Mouse (Mus musculus): Measurements from ENCODE around the gene Pld5.

Pld5 gene

DNA sequence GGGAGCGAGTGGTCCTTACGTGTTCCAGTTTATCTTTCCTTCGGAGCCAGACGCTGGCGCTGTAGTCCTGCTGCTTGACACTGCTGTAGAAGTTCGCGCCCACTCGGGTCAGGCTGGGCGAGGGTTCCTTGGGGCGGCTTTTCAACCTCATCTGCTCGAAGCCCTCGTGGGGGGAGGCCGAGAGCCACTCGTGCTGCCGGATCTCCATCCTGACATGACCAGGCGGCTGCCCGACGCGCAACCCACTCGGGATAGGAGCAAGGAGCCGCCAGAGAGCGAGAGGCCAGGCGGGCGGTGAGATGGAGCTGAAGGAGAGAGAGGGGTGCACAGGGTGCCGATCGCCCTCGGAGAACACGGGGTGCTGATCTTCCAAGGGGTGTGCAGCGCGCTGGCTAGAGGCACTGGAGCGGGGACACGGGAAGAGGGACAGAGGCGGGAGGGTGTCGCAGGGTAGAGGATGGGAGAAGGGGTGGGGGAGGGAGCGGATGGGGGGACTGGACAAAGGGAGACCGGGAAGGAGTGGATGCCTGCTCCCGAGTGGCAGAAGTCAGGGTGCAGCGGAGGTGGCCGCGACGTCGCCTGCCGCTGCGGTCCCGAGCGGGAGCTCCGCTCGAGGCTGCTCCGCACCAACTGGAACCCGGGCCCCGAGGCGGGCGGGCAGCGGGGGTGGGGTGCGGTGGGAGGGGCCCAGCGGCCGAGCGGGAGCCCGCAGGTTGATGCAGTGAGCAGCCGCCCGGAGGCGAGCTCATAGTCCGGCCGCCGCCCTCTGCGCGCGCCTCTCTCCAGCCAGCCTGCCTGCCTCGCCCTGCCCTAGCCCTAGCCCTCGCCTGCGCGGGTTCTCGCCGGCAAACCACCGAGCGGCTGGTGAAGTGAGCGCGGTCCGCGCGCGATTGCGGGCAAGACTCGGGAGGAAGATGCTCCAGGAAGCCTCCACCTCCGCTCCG lies at the start of gene Pld5:
Gene Pld5 (minus strand): TSS at position 646 of the 944 bp plus-strand sequence.
- DNase-seq (ENCODE audit: low spot score in 2 of 2) = peak in 1 of 2 experiments; percentile 59

DNA sequence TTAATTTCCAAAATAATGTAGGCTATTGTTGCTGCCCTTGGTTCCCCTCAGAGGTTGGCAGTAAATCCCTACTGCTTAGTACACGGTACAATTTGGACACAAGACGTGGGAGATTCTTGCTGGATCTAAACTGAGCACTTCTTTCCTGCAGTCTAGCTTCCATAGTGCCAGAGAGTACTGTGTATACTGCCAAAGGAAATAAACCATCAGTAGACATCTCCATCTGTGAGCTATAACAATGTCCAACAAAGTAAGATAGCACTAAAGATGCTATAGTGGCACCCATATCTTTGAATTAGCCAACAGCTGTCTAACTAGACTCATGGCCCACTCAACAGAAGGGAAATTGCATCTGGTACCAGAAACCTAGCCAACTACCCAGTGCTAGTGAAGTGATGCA lies 40.0 kb upstream of the Pld5 start:
- no peak for DNase-seq (ENCODE audit: low spot score in 2 of 2)

DNA sequence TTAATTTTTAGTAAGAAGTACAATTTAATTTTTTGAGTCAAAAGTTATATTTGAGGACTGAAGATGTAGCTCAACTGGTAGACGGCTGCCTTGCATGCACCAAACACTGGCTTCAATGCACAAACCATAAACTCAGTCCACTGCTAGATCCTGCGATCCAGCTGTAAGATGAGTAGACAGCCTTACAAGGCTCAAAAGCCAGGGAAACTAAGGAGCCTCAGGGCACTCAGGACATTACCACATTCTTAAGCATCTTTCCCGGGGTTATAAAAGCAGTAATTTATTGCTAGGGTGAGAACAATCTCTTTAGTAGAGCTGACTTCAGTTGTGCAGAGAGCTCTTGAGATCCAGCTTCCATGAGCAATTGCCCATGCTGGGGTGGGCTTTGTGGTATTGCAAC lies 35.1 kb upstream of the Pld5 start:
- DNase-seq (ENCODE audit: low spot score in 2 of 2) = no peak

DNA sequence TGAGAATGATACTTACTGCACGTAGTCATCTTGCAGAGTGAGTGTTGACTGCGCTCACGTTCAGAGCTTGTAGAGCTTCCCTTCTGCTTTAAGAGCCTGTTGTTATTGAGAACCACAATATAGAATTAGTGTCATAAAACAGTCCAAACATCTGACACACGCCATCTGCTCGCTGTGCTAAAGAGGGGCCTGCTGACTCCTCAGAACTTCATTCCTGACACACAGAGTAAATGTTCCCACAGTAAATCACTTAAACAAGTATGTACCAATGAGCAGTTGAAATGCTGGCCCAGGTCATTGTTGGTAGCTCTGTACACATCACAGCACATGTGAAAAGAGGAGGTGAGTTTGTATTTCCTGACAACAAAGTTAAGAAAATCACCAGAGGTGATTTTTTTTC lies 14.3 kb upstream of the Pld5 start:
- DNase-seq (ENCODE audit: low spot score in 2 of 2) = no peak

DNA sequence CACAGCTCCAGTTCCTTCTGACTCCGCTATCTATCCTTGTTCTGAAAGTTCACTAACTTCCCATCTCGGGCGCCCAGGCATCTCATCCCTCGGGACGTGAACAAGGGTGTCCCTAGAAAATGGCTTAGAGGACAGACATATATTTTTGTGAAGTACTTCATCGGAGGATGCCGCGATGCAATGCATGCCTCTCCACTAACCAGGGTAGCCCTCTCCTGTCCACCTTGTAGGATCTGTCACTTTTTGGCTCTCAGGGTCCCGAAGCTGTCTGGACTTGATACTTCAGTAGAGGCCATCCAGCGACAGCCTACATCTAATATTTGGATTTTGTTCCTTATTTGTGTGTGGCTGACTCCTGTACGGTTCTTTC lies 484 bp upstream of the Pld5 start:
- no peak for DNase-seq (ENCODE audit: low spot score in 2 of 2)

DNA sequence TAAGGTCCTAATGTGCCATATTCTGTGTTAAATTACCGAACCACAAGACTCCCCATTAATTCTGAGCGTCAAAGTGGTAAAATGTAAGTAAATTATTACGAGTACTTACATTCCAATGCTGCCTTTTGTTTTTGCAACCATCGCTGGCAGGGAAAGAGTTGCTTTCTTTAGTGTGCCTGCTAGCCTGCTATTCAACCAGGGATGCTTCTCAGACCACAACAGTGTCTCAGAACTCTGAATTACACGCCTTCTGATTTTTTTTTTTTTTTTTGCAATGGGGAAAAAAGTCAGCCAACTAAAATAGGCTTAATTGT lies 26.4 kb downstream of the Pld5 start:
- DNase-seq (ENCODE audit: low spot score in 2 of 2) = no peak

DNA sequence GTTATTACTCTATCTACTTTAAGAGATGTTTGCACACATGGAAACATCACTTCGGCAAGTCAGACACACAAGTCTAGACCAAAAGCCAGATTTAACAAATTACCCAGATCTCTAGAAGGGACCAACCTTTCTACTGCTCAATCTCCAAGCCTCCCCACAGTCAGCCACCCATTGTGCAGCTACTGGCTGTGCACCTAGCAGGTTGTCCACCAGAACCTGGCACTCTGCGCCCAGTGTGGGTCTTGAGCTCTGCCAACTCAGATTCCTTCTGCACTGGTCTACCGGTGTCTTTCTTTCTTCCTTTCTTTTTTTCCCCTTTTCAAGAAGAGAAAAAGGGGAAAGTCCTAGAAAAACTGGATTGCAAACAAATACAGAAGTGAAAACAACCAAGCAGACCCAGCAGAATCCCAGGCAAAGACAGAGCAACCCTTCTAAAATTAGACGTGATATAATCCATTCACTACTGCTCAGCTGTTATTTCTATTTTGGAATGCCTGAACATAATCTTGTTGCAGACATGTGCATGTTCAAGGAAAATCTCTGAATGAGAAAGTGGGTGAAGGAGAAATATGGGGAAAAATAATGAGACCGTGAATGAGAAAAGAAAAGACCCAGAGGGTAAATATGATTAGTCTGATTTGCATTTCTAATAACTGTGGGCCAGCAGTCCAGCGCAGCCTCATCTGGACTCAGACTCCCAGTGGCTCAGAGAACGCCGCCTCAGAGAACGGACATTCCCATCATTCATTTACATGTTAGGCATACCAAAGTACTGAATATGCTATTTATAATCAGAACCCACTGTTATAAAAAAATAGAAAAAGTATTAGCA lies 27.0 kb downstream of the Pld5 start:
- no peak for DNase-seq (ENCODE audit: low spot score in 2 of 2)

DNA sequence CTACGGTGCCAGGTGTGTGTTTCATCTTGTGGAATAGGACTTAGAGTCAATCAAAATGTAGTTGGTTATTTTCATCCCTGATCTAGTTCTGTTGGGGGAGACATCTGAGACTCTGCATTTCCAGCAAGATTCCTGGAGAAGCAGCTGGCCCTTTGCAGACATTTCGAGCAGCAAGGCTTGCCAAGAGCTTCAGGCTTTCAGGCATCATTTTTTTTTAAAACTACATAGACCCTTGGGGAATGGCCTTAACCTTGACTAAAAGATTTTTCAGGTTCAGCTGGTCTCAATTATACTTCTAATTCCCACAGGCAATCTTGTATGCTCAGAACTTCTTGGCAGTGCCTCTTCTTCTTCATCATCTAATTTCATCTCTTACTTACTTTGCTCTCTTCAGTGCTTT lies 35.9 kb downstream of the Pld5 start:
- no peak for DNase-seq (ENCODE audit: low spot score in 2 of 2)

DNA sequence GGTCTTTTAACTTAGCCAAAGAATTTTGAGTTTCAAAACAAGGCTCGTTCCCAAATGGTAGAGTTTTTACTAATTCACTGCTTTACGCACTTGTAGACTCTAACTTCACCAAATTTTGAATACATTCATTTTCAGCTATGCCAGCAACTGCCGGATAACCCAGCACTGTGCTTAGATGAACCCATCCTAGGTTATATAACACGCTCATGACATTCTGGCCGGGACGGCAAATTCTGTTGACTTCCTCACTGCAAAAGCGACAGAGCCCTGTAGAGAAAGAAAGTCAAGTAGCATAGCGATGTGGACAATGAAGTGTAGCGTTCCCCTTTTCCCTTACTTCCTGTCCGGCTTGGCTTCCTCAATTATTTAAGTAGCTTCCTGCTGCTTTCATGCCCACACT lies 51.3 kb downstream of the Pld5 start:
- no peak for DNase-seq (ENCODE audit: low spot score in 2 of 2)

DNA sequence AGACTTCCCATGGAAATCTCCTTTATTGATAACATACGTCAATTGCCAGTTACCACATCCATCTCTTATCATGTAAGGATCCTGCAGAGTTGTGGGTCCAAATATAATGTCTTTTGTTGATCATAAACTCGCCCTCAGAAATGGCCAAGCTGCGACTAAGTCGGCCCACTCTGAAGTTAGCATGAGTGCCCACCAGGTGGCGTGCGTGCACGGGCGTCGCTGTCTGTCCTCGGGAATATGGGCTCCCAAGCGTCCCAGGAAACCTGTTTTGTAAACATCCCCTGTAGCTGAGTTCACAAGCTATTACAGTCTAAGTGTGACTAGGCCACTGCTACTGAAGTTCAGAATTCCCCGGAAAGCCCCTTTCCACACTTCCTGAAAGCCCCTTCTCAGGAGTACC lies 51.9 kb downstream of the Pld5 start:
- DNase-seq (ENCODE audit: low spot score in 2 of 2) = peak; percentile 20 to 61

DNA sequence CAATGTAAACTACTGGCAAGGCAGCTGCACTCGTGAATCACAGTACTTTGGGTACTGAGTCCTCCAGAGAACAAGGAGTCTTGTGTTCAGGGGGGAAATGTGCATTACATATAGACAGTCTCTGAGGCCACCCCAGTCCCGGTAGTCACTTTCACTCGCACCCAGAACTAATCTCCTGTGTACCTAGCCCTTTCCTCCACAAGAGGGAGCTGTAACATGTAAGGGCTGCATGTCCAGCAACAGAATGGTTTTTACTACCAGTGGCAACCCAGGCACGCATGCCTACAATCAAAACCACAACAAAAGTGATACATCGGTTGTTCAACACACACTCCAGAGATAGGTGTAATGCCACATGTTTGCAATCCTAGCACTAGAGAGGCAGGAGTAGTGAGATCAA lies 56.9 kb downstream of the Pld5 start:
- no peak for DNase-seq (ENCODE audit: low spot score in 2 of 2)

DNA sequence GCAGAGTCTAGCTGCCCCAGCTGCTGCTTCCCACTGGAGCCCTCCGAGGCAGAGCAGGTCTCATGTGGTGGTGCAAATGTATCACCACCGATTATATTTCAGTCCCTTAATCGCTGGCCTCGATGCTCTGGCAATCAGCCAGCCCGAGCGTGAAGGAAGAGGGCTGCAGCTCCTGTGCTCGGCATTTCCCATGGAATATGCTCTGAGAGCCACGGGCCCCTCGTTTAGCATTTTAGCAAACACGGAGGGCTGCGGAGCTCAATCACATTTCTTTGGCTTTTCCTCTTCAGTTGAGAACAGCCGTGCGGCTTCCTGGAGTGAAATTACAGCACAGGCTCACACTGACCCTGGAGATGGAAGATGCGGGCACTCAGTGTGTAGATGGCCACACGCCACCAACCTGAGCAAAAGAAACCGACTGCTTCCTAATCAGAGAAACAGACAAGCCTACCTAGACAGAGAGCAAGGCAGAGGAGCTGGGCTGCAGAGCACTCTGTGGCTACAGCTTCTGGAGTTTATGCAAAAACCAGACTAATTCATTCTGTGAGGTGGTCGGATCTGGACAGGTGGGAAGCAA lies 61.4 kb downstream of the Pld5 start:
- no peak for DNase-seq (ENCODE audit: low spot score in 2 of 2)

DNA sequence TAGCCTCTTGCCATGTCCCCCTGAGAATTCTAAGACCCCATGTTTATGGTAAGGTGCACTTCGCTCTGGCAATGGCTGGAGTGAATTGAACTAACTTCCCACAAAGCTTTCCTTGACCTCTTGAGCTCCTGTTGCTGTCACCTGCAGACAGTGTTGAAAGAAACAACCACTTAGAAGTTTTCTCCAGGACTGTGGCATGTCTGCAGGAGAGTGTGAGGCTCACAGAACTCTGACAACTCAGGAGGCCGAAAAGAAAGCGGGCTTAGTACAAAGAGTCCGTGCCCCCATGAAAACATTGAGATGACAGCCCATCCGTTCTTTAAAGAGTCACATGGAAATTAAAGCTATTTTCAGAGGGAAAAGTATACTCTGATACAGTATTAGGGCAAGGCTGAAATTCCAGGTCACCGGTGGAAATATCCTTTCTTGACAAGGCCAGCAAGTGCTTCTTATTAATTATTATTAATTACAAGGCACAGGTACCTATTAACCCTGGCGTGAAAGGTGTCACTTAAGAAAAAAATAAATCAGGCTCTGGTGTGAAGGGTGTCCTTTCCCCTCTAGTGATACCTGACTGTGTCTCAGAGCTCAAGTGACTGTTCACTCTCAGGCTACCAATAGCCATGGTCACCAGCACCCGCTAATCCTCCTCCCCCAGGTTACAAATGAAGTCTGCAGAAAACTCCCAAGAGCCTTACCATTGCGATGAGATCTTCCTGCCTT lies 62.0 kb downstream of the Pld5 start:
- DNase-seq (ENCODE audit: low spot score in 2 of 2) = no peak

DNA sequence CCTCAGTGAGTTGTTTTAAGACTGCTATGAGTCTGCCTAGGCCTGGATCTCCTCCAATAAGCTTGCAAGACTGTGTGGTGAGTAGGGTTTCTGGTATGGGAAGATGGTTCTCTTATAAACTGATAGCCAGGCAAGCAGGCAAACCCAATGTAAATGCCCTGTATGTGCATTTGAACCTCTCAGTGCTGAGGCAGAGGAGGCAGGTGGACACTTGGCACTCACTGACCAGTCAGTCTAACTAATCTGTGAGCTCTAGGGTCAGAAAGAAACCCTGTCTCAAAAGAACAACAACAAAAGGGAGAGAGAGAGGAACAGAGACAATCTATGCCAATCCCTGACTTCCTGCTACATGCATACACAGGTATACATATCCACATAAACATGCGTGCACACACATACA lies 64.3 kb downstream of the Pld5 start:
- no peak for DNase-seq (ENCODE audit: low spot score in 2 of 2)

DNA sequence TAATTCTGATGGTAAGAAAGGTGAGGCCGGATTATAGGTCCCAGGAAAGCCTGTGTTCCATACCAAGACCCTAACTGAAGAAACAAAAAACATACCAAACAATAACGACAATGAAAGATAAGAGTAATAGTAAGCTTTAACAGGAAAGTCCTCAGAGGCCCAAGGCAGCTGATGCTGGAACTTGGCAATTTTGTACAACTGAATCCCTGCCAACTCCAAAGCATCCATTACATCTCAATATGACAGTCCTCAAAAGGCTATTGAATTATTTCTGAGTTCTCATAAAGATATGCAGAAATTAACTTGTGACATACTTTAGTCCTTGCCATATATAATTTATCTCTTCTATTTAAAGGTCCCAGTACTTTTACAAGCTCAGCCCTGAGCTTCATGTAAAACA lies 67.1 kb downstream of the Pld5 start:
- DNase-seq (ENCODE audit: low spot score in 2 of 2) = no peak

DNA sequence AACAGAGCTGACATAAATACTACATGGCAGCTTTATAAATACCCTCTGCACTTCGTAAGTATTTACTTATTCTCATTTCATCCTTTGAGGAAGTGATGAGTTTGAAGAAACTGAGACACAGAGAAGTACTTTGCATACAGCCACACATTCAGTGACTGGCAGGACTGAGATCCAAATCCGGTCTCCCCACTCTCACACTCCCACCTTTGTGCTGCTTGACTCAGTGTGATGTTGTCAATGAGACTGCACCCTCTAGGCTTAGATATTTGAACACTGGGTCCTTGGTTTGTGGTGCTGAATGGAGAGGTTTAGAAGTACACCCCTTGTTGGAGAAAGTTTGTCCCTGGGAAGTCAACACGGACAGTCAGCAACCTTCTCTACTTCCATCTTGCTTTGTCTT lies 72.8 kb downstream of the Pld5 start:
- no peak for DNase-seq (ENCODE audit: low spot score in 2 of 2)

DNA sequence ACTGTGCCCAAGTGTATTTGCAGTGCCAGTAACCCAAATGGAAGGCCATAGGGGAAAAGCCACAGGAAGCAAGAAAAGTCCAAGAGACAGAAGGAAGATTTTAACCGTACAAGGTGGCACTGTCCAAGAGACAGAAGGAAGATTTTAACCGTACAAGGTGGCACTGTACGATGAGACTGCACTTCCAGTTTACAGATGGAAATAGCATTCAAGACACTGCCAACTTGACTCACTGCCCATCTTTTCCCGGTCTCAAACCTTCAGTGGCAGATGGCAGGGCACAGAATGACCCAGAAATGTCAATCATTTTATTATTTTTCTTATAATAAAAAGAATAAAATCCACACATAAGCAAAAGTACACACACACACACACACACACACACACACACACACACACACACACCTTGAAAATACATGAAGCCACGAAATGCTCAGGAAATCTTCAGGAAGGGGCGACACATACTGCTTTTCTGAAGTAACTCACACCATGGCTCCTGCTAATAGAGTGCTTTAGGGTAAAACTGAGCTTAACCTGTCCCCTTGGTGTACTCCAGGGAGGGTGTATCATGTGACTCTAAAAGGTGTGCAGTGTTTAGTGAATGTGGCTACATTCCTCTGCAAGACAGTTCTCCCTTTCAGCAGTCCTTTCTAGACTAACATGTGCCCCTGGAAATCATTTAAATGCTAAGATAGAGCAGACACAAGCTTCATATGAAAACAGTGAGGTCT lies 77.9 kb downstream of the Pld5 start:
- no peak for DNase-seq (ENCODE audit: low spot score in 2 of 2)

DNA sequence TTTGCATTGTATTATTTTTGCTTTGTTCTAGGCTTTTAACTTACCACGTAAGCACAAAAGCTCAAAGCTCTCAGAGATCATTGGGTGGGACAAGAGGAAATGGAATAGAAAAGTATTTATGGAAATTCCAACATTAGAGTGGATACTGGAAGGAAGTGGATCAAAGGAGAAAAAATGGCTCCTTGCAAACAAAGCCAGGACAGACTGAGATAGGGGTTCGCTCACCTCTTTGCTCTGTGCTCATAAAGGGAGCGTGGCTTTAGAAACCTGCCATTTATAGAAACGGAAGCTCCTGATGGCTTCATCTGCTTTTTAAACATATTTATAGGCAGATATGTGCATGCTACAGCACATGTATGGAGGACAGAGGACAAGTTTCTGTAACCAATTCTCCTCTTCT lies 78.8 kb downstream of the Pld5 start:
- DNase-seq (ENCODE audit: low spot score in 2 of 2) = no peak

DNA sequence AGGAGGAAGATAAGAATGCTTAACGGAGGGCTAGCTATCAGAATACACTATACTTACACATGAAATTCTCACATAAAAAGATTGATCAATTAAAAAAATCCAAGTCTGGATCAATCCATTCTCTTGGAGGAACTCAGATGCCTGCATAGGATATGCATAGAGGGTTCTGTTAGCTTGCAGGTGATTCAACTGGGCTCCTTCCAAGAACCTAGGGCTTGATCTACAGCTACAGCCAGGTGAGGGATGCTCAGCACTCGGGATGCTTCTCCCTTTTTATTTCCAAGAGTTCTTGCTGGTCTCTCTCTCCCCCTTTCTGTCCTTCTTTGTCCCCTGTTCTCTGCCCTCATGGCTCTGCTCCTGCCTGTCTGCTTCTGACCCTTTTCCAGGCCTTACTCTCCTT lies 80.4 kb downstream of the Pld5 start:
- no peak for DNase-seq (ENCODE audit: low spot score in 2 of 2)

DNA sequence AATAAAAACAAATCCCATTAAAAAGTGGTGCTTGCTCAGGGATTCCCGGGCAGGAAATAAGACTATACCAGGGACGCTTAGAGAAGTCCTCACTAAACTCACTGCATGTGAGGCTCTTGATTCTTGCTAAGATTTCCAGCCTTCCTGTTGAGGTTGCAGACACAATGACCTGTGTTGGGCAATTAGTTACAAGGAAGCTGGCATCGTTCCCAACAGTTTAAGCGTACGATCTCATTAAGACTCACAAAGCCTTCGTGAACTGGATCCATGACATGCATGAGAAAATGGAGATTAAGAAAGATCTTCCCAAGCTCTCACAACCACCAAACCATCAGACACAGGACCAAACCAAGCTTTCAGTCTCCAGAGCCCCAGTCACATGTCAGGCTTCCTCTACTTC lies 91.1 kb downstream of the Pld5 start:
- no peak for DNase-seq (ENCODE audit: low spot score in 2 of 2)

DNA sequence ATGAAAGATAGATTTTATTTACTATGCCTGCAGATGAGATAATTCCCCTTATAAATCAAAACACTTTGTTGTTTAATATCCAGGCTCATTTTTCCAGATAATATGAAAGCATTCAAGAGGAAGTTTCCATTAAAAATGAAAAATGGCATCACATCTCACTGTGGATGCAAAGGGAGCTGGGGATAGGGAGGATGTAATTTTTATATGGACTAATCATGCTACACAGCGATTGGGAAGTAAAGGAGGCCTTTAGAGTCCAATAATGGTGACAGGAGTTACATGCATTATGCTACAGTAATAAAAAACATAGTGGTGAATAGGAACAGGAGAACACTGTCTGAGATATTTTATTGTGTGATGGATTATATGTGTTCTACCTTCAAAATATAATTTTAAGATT lies 100.1 kb downstream of the Pld5 start:
- no peak for DNase-seq (ENCODE audit: low spot score in 2 of 2)

DNA sequence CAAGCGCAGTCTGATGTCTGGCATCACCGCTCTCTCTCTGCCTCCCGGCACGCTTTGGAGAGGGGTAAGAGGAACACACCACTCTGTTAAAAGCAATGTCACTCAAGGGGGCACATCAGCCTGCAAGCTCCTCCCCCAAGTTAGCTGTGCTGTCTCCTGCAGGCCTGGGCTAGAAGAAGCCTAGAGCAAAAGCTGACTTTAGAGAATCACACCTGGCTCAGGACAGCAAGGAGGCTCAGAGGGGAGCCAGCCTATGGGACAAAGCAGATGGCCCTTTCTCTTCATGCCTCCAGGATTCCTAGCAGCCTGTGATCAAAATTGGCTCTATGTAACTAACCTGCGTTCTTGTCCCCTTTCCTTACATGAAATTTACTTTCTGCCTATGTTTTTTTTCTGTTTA lies 107.3 kb downstream of the Pld5 start:
- DNase-seq (ENCODE audit: low spot score in 2 of 2) = no peak
